Mouse (Mus musculus): ENCODE data around the gene Fastk.

The Fastk gene

DNA sequence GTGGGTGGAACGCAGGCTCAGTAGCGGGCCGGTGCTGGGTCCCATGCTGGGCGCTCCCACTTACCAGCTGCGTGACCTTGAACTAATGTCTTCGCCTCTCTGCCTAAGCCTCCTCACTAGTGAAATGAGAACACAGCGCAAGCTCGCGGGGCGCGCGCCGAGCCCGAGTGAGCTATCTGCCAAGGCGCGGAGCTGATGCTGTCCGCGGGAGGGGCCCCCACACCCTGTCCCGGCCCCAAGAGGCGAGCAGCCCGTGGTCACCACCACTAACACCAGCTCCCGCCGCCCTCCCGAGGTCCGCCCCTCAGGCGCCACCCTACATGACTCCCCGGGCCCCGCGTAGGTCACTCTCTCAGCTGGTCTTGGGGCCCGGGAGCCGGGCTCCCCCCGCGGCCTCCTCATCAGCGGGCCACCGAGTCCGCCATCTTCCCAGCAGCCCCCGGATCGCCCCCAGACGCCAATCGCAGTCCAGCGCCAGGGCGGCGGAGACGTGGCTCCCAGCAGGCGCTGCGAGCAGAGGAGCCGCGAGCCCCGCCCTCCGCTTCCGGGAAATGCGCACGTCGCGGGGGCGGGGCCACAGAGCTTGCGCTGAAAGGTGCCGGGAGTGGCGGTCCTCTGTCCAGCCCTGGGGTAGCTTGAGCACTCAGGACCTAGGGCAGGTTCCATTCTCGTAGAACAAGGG is at the start of gene Fastk:
Gene Fastk (minus strand): TSS at position 542 of the 682 bp plus-strand sequence.
- CTCF ChIA-PET = no interaction called here

DNA sequence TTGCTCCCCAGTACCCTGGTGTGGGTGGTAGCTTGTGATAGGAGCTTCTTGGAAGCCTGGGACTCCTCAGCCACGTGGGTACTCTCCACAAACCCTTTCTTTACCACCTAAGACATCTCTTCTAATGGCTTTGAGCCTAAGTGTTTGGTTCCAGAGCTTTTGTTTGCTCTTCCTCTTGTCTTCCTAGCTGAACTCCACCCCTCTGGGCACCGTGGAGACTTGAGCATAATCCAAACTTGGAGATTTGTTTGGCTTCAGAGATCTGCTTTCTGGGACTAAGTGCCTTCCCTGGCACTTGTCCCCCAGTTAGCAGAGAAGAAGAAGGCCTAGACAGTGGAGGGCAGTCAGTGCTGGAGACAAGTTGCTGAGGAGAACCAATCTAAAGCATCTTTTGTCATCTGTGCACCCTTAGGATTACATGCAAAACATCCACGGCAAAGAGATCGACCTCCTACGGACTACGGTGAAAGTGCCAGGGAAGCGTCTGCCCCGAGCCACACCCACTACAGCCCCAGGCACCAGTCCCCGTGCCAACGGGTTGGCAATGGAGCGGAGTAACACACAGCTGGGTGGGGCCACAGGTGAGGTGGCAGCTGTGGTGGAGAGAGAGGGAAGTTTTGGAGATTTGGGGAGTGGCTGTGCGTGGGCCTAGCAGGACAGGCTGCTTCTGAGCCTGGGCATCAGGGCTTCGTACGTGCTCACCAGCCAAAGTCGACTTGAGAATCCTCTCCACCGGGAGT is 47.6 kb upstream of the Fastk start:
- CTCF ChIA-PET = no interaction called here

DNA sequence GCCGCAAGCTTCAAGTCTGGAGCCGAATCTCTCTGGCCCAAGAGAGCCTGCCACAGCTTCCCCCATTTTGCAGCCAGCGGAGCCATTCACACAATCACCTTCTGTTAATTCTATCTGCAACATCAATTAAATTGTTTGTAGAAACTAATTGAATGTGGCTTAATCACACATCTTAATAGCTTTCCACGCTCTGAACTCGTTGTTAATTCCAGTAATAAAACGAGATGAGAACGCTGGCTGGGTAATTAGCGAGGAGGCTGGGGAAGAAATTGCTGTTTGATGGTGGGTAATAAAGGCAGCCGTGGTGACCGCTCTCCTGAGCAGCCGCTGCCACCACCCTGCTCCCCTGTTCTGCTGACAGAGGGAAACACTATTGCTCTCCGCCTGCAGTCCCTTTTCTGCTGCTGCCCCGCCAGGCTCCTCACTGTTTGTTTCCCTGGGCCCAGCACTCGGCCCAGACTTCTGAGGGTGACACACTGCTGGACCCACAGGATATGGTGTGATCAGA is 45.4 kb upstream of the Fastk start:
- CTCF ChIA-PET = no interaction called here

DNA sequence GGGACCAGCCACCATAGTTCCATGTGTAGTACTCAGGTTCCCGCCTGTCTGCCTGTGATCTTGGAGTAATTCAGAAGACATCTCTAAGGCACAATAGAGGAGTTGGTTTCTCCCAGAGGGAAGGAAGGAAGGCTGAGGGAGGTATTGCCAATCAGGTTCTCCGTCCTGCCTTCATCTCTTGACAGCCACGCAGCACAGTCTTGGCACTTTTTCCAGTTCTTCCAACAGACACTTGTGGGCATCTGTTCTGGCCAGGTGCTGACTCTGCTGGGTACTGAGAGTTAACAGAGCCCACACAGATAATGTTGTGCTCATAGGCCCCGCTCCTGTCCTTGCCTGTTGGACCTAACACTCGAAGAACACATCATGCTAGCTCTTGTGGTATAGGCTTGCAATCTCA is 41.7 kb upstream of the Fastk start:
- CTCF ChIA-PET = no interaction called here

DNA sequence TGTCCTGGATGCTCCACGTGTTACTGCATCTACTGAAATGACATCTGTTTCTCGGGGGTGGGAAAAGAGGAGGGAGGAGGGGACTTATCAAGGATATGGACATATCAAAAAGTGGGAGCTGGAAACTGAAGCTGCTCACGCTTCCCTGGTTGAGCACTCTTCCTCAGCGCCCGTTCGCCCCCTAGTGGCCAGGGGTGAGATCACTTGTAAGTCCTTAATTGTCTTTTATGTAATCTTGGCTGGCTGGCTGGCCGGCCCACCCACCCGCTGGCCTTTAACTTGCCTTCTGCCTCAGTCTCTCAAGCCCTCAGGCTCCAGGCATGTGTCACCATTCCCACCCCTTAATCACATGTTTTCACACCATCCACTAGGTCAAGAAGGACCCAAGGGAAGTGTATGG is 41.0 kb upstream of the Fastk start:
- CTCF ChIA-PET = interaction anchor here (0.6 kb wide), 1 partner anchor 1097 kb away, joined by 4 read pairs; no protein-coding TSS in a partner anchor

DNA sequence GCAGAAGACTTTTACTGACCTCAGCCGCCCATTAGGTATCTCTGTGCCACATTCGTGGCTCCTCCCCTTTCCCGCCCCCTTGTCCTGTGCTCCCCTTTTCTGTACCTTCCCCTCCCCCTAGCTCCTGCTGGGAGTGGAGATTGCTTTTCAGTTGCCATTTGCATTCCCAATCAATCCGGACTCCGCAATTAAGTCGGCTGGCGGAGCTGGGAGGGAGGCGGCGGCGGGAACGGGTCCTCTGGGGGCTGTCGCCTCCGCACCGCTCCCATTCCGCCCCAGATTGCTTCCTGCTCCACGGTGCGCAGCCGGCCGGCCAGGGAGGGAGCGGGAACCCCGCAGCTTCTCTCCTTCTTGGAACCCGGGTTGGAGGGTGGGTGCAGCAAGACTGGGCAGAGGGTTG is 39.9 kb upstream of the Fastk start:
- CTCF ChIA-PET = interaction anchor here (1.0 kb wide), 1 partner anchor 33 kb away, joined by 3 read pairs; the partner anchor contains the start of gene Agap3

DNA sequence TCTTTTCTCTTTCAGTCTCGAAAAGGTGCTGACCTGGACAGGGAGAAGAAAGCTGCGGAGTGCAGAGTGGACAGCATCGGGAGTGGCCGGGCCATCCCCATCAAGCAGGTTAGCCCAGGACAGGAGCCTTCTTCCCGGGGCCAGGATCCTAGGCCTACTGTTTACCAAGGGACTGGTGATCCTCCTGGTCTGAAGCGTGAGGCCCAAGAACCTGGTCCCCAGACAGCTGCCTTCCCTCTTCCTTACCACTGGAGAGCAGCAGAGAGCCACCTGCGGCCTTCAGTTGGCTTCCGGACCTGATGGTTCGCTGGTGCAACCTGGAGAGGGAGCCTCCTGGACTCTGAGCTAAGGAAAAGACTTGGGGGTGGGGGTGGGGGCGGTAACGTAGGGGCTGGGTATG is 38.2 kb upstream of the Fastk start:
- CTCF ChIA-PET = interaction anchor here (0.6 kb wide), 1 partner anchor 372 kb away, joined by 3 read pairs; no protein-coding TSS in a partner anchor

DNA sequence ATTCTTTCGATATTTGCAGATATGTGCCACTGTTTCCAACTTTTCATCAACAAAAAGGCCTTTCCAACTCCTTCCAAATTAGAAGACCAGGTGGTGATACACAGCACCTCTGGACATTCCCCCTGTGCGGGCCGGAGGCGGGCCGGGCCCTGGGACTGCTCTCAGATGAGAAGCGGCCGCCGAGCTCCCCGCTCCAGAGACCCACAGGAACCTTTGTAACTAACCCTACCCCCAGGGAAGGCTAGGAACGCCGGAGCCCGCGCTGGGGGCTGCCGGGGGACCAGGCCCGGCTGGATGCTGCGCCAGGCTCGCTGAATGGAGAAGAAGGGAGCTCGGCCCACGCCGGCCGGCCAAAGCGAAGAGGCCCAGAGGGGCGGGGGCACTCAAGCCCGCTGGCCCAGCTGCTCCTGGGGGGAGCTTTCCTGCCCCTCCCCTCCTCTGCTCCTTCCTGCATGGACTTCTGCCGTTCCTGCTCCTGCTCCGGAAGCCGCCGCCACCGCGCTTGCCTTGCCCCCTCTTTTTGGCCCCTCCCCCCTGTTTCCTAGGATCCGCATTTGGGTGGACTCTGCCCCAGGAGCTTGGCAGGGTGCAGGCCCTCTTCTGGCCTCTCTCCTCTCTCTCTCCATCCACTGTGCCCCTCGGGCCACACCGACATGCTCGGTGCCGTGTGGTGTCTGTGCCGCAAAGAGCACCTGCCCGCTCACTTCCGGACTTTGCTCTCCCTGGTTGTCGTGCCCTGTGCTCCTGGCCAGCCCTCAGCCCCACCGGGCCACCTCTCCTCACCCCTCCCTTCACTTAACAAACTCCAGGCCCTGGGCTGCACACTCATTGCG is 37.4 kb upstream of the Fastk start:
- CTCF ChIA-PET = interaction anchor here (0.5 to 0.6 kb wide), 2 partner anchors 52 to 58 kb away, joined by 3 read pairs; partner anchors contain the start of gene Asb10

DNA sequence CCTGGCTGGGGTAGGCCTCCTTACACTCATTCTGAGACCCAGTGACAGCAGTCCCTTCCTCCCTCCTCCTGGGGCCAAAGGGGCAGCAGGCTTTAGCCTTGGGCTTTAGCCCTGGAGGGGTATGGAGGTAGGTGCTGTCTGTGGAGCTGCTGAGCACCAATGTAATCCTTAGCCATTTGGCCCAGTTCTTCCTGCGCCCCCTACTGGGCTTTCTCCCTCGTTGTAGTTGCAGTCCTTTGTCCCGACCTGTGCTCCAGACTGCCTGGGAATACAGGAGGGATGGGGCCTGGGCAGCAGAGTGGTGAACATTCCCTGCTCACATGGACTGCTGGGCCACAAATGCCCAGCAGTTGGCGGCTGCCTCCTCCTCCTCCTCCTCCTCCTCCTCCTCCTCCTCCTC is 36.6 kb upstream of the Fastk start:
- CTCF ChIA-PET = no interaction called here

DNA sequence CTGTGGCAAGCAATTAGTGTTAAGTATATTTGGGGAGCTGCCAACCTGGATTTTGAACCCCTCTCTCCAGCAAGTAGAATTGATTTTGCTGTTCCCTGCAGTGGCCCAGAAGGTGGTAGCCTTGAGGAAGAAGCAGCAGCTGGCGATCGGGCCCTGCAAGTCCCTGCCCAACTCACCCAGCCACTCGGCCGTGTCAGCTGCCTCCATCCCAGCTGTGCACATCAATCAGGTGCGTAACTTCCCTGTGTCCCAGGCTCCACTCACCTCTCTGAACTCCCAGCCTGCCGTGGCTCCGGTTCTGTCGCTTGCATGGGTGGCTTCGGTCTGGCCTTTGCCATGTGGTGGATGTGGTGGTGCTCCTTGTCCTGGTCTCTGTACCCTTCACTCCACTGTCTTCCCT is 32.8 kb upstream of the Fastk start:
- CTCF ChIA-PET = no interaction called here

DNA sequence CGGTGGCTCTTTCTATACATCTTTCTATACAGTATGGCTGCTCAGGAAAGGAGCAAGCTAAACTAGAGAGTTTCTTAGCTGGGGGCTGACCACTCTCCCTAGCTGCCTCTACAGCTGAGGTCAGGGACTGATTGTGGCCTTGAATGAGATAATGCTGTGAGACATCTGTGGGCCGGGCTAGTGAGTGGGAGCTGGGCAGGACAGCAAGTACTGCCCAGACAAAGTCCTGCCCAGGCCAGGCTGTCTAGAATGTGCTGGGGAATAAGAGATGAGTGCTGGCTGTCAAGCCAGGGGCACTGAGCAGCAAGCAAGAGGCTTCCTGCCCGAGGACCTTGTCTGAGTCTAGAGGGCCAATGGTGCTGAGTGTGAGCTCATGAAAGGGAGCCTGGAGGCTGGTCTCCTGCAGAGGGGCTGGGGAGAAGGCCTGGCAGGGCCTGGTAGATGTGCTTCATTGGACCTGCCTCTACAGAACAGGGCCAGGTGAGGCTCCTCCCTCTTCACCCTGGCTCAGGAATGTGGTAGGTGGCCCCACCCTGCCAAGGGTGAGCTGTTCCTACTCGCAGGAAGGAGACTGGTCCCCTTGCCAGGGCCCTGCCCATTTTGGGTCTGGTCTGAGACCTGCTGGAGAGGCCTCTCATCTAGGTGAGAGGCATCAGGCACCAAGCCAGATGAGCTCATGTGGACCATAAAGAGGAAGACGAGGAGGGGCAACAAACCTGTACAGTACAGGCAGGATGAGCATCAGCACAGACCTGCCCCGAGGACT is 30.6 kb upstream of the Fastk start:
- CTCF ChIA-PET = interaction anchor here (0.6 kb wide), 1 partner anchor 49 kb away, joined by 3 read pairs; no protein-coding TSS in a partner anchor

DNA sequence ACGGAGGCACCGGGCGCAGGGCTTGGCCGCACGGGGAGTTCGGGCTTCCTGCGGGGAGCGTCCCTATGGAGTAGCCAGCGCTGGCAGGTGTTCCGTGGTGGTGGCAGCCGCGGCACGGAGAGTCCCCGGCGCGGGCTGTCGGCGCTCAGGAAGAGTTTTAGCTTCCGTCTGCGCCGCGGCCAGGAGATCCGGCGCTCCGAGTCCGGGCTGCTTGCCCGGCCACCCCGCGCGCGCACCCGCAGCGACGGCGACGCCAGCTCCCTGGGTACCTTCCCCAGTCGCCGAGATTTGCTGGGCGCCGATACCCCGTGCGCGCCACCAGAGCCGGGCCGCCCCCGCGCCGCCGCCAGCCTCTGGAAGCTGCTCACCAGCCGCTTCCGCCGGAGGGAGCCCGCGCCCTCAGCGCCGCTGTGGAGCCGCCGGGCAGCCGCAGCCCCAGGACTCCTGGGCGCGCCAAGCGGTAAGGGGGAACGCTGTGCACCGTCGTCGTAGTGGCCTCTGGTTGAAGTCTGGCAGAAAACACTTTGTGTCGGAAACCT is 29.7 kb upstream of the Fastk start:
- CTCF ChIA-PET = no interaction called here

DNA sequence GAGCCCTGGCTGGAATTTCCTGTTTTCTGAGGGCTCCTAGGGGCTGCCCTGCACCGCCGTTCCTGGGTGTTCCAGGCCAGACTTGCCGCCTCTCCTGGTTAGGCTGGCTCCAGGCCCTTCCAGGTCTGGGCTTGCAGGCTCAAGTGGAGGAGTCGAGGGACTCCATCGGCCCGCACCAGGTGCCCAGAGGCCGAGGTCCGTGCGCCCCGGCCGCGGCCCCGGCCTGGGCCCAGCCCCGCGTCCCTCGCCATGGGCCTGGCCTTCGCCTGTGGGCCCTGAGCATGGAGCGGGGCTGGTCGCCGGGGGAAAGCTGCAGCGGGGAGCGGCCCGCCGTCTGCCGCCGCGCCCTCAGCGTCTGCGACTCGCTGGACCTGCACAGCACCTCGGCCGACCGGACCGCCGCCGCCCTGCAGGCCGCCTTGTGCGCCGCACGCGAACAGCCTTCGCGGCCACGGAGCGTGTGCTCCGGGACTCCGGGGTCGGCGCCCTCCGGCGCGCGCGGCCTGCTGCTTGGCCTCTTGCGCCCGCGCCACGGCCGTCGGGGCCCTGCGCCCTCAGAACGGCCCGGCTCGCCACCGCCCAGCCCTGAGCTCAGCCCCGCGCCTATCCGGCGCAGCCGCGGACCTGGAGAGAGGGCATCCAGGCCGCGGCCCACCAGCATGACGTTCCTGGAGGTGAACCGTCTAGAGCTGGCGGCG is 29.1 kb upstream of the Fastk start:
- CTCF ChIA-PET = no interaction called here

DNA sequence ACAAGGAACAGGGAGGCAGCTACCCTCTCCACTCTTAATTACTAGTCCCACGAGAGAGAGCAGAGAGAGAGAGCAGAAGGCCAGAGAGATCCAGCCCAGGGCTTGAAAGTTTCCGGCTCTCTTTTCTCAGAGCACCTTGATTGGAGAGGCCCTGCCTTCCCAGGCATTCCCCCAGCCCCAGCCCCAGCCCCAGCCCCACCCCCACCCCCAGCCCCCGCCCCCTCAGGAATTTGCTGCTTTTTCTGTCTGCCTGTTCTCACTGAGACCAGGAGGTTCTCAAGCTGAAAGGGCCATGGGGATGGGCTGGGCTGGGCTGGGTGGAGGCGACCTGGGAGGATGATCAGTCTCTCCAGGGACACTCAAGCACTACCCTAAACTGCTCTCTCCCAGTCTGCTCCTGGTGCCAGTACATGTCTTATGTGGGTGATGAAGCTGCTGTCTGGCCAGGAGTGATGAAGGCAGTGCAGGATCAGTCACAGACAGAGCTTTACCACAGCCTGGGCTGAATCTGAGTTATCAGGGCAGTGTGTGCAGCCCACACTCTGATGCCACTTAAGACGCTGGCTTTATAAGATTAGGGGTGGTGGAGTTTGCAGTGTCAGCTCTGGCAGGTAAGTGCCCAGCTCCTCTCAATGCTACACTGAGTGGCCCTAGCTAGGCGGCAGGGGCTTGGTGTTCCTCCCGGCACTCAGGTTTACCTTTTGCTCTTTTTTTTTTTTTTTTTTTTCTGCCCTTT is 28.0 kb upstream of the Fastk start:
- CTCF ChIA-PET = interaction anchor here (0.6 kb wide), 1 partner anchor 712 kb away, joined by 9 read pairs; no protein-coding TSS in a partner anchor

DNA sequence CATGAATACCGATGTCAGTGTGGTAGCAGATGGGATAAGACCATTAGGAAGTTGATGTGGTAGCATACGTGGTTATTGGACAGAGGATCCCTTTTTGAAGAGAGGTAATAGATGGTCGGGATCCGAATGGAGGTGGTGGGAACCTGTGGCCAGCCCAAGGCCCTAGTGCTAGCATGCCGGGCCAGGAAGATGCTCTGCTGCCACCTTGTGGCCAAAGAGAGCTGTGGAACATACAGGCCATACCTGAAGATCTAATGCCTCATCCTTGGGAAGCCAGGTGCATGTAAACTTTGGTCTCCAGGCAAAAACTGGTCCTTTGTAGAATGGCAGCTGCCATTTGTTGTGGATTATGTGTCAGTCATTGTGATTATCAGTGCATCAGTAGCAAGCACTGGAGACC is 25.5 kb upstream of the Fastk start:
- CTCF ChIA-PET = interaction anchor here (0.6 to 1.2 kb wide), 2 partner anchors 55 to 281 kb away, joined by 5 to 12 read pairs; no protein-coding TSS in a partner anchor

DNA sequence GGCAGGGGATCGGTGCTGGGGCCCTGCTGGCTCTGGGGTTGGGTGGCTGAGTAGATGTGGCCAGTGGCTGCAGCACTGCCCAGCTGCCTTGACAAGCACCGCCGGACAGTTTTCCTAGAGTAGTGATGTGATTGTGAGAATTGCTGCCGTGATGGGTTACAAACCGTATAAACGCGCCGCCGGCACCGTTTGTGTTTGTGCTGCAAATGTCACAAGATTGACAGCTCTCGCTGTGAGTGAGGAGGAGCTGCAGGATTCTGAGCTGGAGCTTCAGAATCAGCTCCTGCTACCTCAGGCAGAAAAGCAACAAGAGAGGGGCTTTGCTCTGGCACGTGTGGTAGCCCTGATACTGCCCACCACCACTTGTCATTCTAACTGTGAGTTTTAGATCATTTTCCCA is 21.7 kb upstream of the Fastk start:
- CTCF ChIA-PET = no interaction called here

DNA sequence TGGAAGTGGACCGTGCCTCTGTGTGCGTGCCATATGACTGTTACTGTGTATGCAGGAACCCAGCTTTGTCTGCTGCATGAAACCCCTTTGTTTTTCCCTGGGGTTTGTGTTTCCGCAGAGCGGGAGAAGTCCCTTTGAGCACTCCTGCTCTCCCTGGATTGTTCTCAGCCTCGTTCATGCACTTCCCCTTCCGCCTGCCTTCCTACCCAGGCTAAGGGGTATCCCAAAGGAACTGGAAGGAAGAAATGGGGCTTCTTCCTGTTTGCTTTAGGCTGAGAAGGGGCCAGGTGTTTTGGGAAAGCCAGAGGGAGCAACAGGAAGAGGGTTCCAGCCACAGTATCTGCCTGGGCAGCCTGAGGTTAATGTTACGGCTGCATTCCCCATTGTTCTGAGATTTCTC is 10.5 kb upstream of the Fastk start:
- CTCF ChIA-PET = no interaction called here

DNA sequence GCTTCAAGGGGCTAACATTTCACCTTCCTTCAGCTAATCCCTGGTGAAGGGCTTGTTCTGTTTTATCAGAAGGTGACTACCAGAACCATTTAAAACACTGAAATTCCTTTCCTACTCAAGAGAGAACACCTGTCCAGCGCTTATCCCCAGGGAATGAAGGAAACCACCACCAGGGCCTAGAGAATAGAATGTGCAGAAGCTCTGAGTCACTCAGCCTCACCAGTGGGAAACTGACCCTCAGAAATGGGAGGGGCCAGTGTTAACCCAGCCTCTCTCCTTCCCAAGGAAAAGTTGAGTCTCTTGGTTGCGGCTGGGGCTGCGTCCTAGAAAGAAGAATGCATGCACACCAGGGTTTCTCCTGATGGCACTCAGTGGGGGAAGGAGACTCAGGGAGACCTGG is 10.0 kb upstream of the Fastk start:
- CTCF ChIA-PET = no interaction called here

DNA sequence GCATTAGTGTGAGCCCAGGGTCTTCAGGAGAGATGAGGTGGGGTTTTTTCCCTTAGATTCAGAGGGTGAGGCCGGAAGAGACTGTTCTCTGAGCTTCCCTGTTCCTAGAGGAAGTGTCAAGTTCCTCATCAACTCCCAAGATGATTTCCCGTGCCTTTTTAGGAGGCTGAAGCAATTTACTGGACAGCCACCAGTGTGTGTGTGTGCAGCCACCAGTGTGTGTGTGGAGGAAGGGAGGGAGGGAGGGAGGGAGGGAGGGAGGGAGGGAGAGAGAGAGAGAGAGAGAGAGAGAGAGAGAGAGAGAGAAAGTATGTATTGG is 8.9 kb upstream of the Fastk start:
- CTCF ChIA-PET = interaction anchor here (0.6 kb wide), 1 partner anchor 40 kb away, joined by 3 read pairs; no protein-coding TSS in a partner anchor
